Mouse (Mus musculus) right cerebral cortex, adult 18-20 months (tissue): ENCODE measurements around the gene Emc9.

Experiments
- DNase-seq: peaks from one replicate; pipeline ENCODE4 v3.0.0; 2022; ENCODE audit warnings: mixed read lengths

Gene Emc9

DNA sequence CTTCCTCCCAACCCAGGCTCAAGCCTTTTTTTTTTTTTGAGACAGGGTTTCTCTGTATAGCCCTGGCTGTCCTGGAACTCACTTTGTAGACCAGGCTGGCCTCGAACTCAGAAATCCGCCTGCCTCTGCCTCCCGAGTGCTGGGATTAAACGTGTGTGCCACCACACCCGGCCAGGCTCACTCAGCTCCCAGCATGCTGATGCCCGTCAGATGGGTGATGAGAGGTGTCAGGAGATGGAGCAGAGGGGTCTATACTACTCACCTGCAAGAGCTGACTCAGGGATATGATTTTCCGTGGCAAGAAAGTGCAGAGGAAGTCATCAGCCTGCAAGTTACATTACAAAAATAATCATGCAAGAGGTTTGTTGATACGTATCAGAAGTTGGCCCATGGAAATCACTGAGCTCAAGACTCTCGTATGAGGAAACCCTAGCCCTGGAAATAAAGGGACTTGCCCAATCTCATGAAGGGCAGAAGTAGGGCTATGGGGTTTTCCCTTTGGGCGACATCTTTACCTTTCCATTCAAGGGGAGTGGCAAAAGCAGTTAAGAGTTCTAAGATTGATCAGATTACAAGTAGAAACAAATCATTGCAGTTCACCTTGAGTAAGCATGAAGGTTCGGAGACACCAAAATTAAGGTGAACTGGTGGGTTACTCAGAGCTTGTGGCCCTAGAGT, 4.8 kb upstream of the Emc9 start:
- no peak for DNase-seq

DNA sequence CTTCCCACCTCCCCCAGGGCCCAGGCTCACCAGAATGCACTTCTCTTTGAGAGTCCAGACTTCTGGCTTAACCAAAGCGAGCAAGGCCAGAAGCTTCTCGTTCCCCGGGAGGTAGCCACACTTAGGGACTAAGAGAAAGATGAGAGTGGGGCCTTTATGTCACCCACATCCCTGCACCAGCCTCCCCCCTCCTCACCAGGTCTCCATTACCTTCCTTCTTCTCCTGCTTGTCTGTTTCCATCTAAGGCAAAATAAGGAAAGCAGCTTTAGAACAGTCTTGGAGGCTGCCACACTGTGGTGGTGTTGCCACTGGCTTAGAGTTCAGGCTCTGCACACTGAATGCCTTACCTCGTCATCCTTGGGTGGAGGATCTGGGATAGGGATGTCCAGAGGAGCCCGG, 4.2 kb upstream of the Emc9 start:
- no peak for DNase-seq

DNA sequence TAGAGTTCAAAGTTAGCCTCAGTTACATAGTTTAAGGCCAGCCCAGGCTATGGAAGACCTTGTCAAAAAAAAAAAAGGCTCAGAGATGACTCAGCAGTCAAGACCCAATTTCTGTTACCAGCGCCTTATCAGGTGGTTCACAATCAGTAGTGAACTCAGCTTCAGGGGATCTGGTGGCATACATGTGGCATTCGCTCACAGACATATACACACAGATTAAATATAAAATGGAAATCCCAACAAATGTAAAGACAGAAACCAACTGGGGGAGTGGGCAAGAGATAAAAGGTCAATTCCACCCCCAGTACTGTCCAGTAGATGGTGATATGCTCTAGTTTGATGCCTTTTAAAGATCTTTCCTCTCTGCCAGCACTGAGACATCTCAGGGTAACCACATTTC, 1.0 kb upstream of the Emc9 start:
- no peak for DNase-seq

DNA sequence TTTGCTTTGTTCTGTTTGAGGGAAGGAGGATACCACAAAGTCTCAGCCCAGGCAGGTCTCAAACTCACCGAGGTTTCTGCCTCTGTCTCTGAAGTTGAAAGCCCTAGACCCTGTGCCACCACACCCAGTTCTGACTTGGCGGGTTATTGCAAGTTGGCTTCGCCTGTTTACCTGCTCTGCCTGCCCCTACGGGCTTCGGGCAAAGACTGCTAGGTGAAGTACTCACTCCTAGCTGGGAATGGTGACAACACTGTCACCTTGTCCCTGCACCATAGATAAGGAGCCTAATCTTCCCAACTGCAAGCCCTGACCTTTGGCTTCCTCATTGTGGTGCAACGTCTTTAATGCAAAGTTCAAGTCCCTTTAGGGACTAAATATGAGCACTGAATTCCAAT, 461 bp upstream of the Emc9 start:
- DNase-seq: no peak

DNA sequence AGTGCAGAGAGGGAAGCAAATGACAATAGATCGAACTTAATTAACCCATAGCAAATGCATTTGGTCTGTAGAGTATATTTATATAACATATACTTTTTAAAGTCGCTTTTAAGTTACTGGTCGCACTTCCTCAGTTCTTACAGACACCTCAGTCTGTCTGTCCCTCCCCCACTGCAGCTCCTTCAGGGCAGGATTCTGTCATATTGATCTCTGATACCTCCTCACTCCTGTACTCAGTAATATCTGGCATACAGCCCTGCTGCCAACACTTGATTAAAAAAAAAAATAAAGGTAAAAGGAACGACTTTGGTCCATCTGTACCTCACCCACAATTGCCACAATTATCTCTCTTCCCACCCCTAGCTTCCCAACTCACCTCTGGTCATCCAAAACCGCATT, 800 bp downstream of the Emc9 start:
- no peak for DNase-seq

DNA sequence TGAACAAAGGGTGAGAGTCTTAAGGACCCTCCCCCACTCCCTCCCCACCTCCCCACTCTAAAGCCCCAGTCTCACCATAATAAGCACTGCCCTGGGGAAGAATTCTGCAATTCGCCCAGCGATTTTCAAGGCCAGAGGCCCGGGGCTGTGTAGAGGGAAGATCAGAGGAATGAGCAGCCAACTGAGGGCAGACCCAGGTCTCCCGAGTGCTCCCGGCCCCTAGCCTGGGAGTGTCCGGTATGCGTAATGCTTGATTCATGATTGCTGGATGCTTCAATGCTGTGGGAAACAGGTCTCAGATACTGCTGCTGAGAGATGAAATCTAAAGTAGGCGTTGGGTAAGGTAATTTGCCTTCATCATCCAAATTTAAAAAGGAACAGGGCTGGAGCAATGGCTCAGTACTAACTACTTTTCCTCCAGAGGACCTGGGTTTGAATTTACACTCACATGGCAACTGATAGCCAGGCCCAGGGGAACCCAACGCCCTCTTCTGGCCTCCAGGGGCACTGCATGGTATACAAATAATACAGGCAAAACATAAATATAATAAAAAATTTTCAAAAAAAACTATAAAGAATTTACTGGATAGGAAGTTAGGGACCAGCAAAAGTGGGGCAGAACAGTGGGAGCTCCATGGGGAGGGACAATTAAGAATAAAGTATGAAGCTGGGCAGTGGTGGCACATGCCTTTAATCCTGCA, 3.0 kb downstream of the Emc9 start:
- DNase-seq: no peak

DNA sequence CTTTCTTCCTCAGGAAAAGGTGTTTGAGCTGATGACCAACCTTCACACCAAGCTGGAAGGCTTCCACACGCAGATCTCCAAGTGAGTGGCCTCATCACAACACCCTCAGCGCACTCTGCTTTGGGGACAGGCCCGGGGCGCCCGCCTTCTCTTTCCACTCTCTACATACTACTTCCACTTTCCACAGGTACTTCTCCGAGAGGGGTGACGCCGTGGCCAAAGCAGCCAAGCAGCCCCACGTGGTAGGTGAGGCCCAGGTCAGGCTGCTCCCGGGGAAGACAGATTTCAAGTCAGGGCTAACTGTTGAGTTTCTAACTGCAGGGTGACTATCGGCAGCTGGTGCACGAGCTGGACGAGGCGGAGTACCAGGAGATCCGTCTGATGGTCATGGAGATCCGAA, 4.4 kb downstream of the Emc9 start:
- DNase-seq: no peak

DNA sequence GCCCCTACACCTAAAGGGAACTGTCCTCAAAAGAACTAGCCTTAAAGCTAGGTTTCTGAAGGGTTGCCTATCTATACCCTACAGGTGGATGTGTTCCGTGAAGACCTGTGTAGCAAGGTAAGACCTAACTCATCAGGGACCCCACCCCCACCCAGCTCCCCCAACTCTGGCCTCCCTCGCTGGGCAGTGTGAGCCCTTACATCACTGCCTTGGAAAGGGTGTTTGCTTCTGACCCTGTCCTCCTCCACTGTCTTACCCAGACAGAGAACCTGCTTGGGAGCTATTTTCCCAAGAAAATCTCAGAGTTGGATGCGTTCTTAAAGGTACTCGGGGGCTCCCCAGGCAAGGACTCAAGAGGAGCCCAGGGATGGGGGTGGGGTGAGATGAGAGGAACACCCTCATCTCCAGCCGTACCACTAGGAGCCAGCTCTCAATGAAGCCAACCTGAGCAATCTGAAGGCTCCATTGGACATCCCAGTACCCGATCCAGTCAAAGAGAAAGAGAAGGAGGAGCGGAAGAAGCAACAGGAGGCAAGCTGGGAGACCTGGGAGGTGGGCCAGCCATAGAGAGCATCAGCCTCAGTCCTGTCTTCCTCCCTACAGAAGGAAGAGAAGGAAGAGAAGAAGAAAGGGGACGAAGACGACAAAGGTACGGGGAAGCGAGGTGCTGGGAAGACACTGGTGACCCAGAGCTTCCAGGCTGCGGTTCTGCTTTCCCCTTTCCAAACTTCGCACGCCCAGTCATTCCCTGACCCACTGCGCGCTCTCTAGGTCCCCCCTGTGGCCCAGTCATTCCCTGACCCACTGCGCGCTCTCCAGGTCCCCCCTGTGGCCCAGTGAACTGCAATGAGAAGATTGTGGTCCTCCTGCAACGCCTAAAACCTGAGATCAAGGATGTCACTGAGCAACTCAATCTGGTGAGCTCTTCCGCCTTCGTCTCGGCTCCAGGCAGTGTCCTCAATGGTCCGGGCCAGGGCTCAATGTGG, 5.3 kb downstream of the Emc9 start:
- no peak for DNase-seq

DNA sequence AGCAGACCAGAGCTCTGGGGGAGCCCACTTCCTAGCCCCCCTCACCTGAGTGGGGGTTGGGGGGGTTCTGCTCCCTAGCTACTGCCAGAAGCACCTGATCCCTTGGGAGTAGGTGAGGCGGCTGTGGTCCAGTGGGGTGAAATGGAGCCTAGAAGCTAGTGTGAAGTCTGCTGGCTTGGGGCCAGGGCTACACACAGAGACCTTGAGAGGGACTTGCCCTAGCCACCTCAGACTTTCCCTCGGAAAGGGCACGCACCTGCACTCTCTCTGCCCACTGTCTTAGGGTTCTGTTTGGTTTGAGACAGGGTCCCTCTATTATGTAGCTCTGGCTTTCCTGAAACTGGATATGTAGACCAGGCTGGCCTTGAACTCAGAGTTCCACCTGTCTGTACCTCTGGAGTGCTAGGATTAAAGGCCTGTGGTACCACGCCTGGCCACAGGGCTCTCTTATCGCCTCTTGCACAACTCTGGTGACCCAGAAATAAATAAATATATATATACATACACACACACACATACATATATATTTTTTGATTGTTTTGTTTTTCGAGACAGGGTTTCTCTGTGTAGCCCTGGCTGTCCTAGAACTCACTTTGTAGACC, 6.3 kb downstream of the Emc9 start:
- no peak for DNase-seq

DNA sequence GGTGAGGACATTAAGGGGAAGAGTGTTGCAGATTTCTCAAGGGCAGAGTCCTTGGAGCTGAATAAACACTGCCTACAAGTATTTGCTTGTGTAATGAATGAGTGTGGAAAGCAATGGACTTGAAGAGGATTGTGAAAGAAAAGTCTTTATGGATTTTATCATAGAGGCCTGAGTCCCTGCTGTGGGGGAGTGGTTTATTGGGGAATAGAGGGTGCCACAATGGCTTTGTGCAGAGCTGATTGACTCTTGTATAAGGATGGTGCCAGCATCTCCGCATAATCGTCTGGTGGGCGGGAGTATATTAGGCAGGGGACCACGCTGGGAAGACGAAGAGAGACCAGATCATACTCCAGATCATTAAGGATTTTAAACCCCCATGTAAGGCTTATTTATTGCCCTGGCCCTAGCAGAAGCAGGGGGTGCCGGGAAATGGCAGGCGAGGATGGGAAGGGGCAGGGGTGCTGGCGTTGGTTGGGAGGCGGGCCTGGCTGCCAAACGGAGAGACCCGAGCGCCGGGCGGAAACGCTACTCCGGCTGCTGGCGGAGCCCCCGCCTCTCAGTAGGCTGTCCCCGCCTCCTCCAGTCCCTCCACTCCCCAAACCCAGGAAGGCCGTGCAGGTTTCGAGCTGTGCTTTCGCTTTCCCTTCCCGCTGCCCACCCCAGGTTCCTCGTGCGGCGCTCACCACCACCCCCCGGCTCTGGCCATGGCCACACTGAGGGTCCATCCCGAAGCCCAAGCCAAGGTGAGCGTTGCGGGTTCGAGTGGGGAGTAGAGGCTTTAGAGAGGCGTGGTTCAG, 7.0 kb downstream of the Emc9 start, which contains the start of gene Psme1:
Psme1 (plus strand) TSS at position 253 of the 797 bp plus-strand sequence.
- peak; percentile 72 for DNase-seq

DNA sequence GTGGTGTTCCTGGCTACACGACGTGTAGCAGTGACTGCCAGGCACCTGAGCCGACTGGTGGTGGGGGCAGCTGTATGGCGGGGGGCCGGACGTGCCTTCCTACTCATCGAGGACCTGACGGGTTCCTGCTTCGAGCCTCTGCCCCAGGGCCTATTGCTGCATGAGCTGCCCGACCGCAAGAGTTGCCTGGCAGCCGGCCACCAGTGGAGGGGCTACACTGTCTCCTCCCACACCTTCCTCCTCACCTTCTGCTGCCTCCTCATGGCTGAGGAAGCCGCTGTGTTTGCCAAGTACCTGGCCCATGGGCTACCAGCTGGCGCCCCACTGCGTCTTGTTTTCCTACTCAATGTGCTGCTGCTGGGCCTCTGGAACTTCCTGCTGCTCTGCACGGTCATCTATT, 8.7 kb downstream of the Emc9 start:
- DNase-seq: peak; percentile 40

DNA sequence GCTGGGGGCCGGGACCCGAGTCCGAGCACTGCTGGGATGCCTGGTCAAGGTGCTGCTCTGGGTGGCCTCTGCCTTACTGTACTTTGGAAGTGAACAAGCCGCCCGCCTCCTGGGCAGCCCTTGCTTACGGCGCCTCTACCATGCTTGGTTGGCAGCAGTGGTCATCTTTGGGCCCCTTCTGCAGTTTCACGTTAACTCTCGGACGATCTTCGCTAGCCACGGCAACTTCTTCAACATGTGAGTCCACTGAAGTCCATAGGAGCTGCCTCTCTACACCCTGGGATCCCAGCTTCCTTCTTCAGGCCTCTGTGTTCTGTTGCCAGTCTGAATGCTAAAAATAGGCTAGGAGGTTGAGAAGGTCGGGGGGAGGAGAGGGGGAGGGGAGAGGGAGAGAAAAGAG, 9.4 kb downstream of the Emc9 start:
- no peak for DNase-seq

DNA sequence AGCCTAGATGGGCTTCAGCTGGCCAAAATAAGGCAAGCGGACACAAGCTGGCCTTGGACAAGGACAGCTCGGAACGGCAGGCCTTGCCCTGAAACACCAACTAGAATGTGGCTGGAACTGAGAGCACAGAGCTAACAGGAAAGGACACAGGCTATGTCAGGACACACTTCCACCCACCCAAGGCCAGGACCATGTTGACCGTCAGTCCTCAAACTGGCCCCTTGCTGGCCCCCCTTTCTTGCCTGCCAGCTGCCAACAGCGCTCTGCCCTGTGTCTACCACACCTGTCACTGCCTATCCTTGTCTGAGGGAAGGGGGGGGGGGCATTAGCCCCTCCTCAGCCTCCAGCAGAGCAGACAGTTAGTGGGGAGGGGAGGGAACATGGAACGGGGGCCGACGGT, 9.8 kb downstream of the Emc9 start, which contains the start of gene Fitm1:
Fitm1 (plus strand) TSS at position 316 of the 400 bp plus-strand sequence.
- no peak for DNase-seq

DNA sequence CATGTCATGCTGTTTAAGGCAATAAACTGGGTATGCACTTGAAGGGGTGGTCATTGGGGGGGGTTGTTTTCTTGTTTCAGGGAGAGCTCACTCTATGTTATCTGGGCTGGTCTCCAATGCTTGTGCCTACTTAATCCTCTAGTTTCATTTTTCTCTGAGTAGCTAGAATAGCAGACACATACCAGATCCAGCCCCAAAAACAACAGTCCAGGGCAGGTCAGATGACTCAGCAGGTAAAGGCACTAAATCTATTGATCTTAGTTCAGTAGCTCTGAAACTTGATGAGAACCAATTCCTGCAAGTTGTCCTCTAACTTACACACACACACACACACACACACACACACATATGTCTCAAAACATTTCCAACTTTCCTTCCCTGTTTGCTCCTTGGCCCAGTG, 13.3 kb downstream of the Emc9 start:
- DNase-seq: no peak

DNA sequence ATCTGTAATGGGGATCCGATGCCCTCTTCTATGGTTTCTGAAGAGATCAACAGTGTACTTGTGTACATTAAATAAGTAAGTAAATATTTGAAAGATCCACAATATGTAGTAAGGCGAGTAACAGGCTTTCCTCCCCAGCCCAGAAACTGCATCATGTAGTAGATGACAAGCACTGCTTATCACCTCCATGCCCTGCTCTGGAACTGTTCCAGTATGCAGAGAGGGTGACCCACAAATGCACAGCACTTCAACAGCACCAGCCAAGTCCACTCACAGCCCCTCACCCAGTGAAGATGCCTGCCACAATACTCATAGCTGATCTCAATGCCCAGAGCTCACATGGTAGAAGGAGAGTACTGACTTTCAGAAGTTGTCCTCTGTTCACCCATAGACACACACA, 14.5 kb downstream of the Emc9 start:
- no peak for DNase-seq

DNA sequence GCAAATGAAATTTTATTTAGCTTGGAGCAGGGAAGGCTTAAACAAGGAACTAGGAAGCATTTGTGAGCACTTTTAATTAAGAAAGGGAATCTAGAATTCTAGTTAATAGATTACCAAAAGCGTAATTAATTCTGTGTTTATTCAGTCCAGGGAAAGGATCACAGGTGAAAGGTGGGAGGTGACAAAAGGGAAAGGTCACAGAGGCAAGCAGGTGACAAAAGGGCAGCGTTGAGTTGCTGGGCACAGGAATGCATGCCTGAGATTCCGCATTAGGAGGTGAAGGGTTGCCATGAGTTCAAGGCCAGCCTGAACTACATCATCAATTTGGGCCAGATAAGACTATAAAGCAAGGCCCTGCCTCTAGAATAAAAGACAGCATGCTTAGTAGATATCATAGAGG, 17.6 kb downstream of the Emc9 start:
- no peak for DNase-seq

DNA sequence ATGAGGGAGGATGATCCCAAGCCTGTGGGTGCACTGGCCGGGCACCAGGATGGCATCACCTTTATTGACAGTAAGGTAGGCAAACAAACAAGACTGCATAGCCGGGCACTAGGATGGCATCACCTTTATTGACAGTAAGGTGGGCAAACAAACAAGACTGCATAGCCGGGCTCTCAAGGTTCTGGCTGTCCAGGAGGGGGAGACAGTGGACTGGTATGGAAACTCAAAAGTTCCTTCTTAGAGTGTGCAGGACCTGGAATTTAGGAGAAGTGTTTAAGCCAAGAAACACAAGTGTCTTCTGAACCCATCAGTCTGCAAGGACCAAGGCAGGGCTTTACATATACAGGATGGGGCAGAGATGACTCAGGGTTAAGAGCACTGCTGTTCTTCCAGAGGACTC, 19.4 kb downstream of the Emc9 start:
- DNase-seq: no peak

DNA sequence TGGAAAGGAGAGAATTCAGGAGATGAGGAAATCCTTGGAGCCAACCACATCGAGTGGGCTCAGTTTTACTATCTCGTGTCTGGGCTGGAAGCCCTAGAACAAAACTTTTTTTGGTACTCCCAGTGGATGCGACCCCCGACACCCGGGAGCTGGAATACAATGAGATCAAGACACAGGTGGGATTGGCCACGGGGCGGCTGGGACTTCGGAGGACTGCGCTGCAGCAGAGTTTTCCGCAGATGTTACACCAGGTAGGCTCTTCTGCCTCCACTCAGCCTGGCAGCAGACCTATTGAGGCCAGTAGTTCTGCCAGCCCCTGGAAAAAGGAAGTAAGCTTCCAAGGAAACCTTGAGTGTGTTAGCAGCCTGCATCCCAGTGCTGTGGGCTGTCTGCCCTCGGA, 21.9 kb downstream of the Emc9 start:
- no peak for DNase-seq

DNA sequence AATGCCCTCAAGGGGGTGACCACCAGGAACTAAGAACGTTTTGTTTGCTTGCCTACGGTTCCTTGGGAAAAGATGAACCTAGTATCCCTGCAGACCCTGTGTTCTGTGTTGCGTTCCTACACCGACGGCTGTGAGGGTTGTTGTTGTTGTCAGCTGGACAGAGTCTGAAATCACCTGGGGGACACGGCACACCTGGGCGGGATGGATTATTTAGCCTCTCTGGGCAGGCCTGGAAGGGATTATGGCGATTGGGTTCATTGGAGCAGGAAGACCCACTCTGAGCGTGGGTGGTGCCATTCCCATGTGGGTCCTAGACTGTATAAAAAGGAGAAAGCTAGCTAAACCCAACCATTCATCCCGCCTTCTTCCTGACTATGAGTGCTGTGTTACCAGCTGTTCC, 23.2 kb downstream of the Emc9 start:
- no peak for DNase-seq

DNA sequence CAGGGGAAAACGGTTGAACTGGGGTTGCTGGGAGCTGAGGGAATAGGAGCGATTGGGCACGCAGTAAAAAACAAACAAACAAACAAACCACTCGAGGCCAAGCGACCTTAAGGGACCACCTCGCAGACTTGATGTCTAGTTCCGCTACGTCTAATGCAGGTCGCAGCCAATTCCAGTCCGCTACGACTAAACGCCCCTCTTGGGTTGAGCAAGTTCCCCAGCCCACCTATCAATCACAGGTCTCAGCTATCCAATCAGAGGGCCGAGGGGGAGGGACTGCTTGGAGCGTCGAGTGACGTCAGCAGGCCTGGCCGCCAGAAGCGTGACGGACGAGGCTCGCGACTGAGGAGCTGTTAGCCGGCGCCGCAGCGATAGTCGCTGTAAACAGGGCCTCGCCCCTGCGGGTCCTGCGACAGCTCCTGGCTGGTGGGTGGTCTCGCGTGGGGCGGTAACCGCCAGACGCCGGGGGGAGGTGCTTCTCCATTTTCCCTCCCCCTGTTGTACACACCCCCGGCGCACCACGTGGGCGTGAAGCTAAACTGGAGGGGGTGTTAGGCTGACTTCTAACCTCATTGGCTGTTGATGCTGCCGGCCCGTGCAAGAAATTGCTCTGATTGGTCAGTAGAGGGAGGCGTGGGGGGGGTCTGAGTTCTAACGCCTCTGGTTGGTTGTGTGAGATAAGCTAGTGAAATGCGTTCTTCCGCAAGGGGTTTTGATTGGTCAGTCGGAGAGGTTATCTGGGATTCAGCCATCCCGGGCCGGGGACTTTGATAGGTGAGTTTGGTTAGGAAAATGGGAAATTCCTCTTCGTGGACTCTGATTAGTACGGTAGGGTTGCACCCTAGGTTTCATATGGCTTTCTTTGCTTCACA, 24.7 kb downstream of the Emc9 start, which contains the start of gene A730061H03Rik:
A730061H03Rik (minus strand) TSS at position 205 of the 872 bp plus-strand sequence.
- DNase-seq: peak; percentile 99

DNA sequence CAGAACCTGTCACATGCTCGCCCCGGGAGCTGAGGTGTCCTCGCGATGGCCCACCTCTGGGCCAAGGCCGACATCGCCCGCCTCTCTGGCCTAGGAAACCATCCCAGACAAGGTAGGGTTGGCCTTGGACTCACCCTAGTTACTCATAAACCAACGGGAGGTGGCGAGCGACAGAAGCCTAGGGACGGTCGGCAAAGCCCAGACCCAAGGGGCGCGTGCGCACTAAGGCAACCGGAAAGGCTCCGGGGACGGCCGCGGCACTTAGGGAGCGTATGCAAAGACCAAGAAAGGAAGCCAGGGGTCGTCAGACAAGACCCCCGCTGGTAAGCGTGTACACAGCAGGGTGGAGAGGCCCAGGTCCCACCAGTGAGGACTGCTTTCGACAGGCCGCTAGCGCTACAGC, 25.3 kb downstream of the Emc9 start, which contains the start of gene Dcaf11:
Dcaf11 (plus strand) TSS at position 208 of the 403 bp plus-strand sequence.
- DNase-seq: peak; percentile 90
